Mouse (Mus musculus) heart, adult 2 months (tissue): ENCODE data around the gene Cubn.

ENCODE experiments used
- CTCF ChIP-seq: fragments of 200-600 bp; IDR thresholded peaks from 2 replicates; pipeline ENCODE4 v1.8.1; 2022; ENCODE audit warnings: antibody characterized with exemption, mild to moderate bottlenecking, moderate library complexity
- POLR2A ChIP-seq: fragments of 200-500 bp; IDR thresholded peaks from 2 replicates; pipeline ENCODE4 v1.6.1; 2011; ENCODE audit warnings: mild to moderate bottlenecking, low read depth, low read length, control low read depth; ENCODE audit not compliant: insufficient read depth

GRCm38 (mm10) chr2:13413520-13414178 is 78.0 kb downstream of the Cubn start:
- no peak for TF ChIP-seq CTCF
- peak; percentile 71; the same call in 1 of the 2 replicates for TF ChIP-seq POLR2A
